Mouse (Mus musculus): ENCODE results near the gene Ano2. TPM values are rescaled to one million over a fixed set of nuclear protein-coding genes. Genes with fewer than 3 reads are reported as not detected.

The Ano2 gene
- polyA plus RNA-seq, 1 experiment from 2014 or later = 0.08 TPM

GRCm38 (mm10) chr6:125776291-125776690 is 86.1 kb downstream of the Ano2 start:
- no peaks in the 10 kb centered on the region for H3K36me3 ChIP-seq (ENCODE audit: insufficient read depth)
- H3K4me3 ChIP-seq (ENCODE audit: low read depth, low read length) = no peak overlapping the region
- H3K27ac ChIP-seq (ENCODE audit: low read depth) = no peak overlapping the region
- no peak overlapping the region for H3K9ac ChIP-seq
- H3K4me1 ChIP-seq (ENCODE audit: insufficient read depth) = no peaks in the 10 kb centered on the region
- H3K27me3 ChIP-seq (ENCODE audit: insufficient read depth, low read length) = no peaks in the 10 kb centered on the region
- no peak overlapping the region for H3K4me2 ChIP-seq
- 79% methylated on average over 5 of the region's 5 CpGs for WGBS
- TF ChIP-seq CTCF (IDR thresholded peaks at IDR 0.05; ENCODE audit: low read depth) = no peak
- ATAC-seq (ENCODE audit: insufficient read depth) (no peak), DNase-seq (no peak)
- no peaks in the 10 kb centered on the region for H3K9me3 ChIP-seq (ENCODE audit: low read depth, low read length)

GRCm38 (mm10) chr6:125802954-125803353 is 112.7 kb downstream of the Ano2 start:
- ATAC-seq (ENCODE audit: insufficient read depth) = no peak

DNA sequence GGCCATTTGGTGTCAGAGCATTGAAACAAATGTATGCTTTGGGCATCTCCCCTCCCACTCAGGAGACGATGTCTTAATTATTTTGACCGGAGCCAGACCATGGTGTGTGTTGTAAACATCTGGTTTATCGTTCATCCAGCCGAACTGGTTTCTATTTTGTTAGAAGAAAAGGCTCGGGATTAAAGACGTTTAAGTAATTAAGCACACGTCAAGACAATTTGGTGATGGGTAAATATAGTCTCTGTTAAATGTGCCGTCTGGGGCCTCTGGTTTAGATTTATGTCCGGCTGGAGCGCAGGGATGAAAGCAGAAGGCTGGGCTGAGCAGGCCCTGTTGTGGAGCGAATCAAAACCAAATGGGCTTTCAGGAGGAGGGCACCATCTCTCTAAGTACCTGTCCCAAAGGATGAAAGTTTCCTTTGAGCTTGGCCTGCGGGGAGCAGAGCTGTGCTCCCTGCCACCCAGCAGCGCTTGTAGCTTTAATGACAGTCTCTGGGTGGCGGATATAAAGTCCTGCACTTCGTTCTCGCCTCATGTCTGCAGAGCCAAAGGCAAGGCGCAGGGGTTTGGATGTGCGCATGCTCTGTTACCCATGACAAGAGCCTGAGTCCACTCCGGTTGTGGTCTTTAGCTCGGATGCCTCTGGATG is 113.3 kb downstream of the Ano2 start:
- Histone ChIP-seq H3K9me3 (ENCODE audit: low read depth, low read length) (no peaks in the 10 kb centered on the region), H3K36me3 (ENCODE audit: insufficient read depth) (no peaks in the 10 kb centered on the region), H3K27me3 (ENCODE audit: insufficient read depth, low read length) (no peaks in the 10 kb centered on the region; the same call in 1 of the 2 replicates), H3K4me2 (peak overlapping the region; percentile 25; the same call in 1 of the 2 replicates), H3K4me3 (ENCODE audit: low read depth, low read length) (no peak overlapping the region), H3K9ac (no peak overlapping the region), H3K4me1 (ENCODE audit: insufficient read depth) (no peaks in the 10 kb centered on the region; the same call in 1 of the 2 replicates), H3K27ac (ENCODE audit: low read depth) (no peak overlapping the region)
- TF ChIP-seq CTCF (IDR thresholded peaks at IDR 0.05; ENCODE audit: low read depth) = no peak
- 27% methylated on average over 20 of the region's 20 CpGs for WGBS
- DNase-seq (peak; percentile 30), ATAC-seq (ENCODE audit: insufficient read depth) (no peak; the same call in 1 of the 2 replicates)

More at GRCm38 (mm10) chr6:125802954-125803353, 112.7 kb downstream of the Ano2 start:
- no peaks in the 10 kb centered on the region; the same call in 1 of the 2 replicates for H3K27me3 ChIP-seq (ENCODE audit: insufficient read depth, low read length)
- no peaks in the 10 kb centered on the region for H3K36me3 ChIP-seq (ENCODE audit: insufficient read depth)
- no peak overlapping the region for H3K4me3 ChIP-seq (ENCODE audit: low read depth, low read length)
- no peak overlapping the region for H3K9ac ChIP-seq
- DNase-seq = peak; percentile 8
- no peaks in the 10 kb centered on the region for H3K9me3 ChIP-seq (ENCODE audit: low read depth, low read length)
- no peaks in the 10 kb centered on the region; the same call in 1 of the 2 replicates for H3K4me1 ChIP-seq (ENCODE audit: insufficient read depth)
- no peak for TF ChIP-seq CTCF (IDR thresholded peaks at IDR 0.05; ENCODE audit: low read depth)
- H3K27ac ChIP-seq (ENCODE audit: low read depth) = no peak overlapping the region
- H3K4me2 ChIP-seq = no peak overlapping the region
- 18% methylated on average over 8 of the region's 8 CpGs for WGBS

- Histone ChIP-seq H3K27me3 (ENCODE audit: insufficient read depth, low read length) (no peaks in the 10 kb centered on the region; the same call in 1 of the 2 replicates), H3K9me3 (ENCODE audit: low read depth, low read length) (no peaks in the 10 kb centered on the region), H3K27ac (ENCODE audit: low read depth) (no peak overlapping the region), H3K9ac (no peak overlapping the region), H3K36me3 (ENCODE audit: insufficient read depth) (no peaks in the 10 kb centered on the region), H3K4me1 (ENCODE audit: insufficient read depth) (no peaks in the 10 kb centered on the region), H3K4me3 (ENCODE audit: low read depth, low read length) (no peak overlapping the region), H3K4me2 (no peak overlapping the region)
- no peak for TF ChIP-seq CTCF (IDR thresholded peaks at IDR 0.05; ENCODE audit: low read depth)
- WGBS = 60% methylated on average over 9 of the region's 9 CpGs
- ATAC-seq (ENCODE audit: insufficient read depth) (no peak), DNase-seq (no peak)
These were observed 118.9 kb downstream of the Ano2 start for GRCm38 (mm10) chr6:125808996-125809649.

GRCm38 (mm10) chr6:125811395-125811794 is 121.2 kb downstream of the Ano2 start:
- no peak for ATAC-seq (ENCODE audit: insufficient read depth)
- Histone ChIP-seq H3K9ac (no peak overlapping the region), H3K27me3 (ENCODE audit: insufficient read depth, low read length) (no peaks in the 10 kb centered on the region), H3K27ac (ENCODE audit: low read depth) (no peak overlapping the region), H3K9me3 (ENCODE audit: low read depth, low read length) (no peaks in the 10 kb centered on the region), H3K4me1 (ENCODE audit: insufficient read depth) (no peaks in the 10 kb centered on the region), H3K4me2 (no peak overlapping the region), H3K36me3 (ENCODE audit: insufficient read depth) (no peaks in the 10 kb centered on the region), H3K4me3 (ENCODE audit: low read depth, low read length) (no peak overlapping the region)
- WGBS = 20% methylated on average over 2 of the region's 2 CpGs
- no peak for TF ChIP-seq CTCF (IDR thresholded peaks at IDR 0.05; ENCODE audit: low read depth)
- DNase-seq = no peak

DNA sequence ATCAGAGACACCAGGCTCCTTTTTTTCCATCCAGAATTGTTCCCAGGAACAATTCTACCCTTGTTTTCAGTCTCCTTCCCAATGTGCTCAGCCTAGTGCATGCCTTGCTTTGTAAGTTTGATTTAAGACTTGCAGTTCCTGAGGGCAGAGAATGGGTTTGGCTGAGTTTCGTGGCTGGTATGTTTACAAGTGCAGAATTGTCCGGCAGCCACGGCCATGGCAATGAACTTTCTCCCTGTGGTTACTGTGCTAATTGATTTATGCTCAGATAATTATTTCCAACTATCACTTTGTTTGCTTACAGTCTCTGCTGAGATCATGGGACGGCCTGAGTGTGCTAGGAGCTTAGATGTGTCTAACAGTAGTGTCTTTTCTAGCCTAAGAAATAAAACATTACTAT is 147.9 kb downstream of the Ano2 start:
- Histone ChIP-seq H3K4me1 (ENCODE audit: insufficient read depth) (no peaks in the 10 kb centered on the region), H3K36me3 (ENCODE audit: insufficient read depth) (no peaks in the 10 kb centered on the region), H3K27ac (ENCODE audit: low read depth) (no peak overlapping the region), H3K9me3 (ENCODE audit: low read depth, low read length) (no peaks in the 10 kb centered on the region), H3K9ac (no peak overlapping the region), H3K4me2 (no peak overlapping the region), H3K27me3 (ENCODE audit: insufficient read depth, low read length) (no peaks in the 10 kb centered on the region), H3K4me3 (ENCODE audit: low read depth, low read length) (no peak overlapping the region)
- TF ChIP-seq CTCF (IDR thresholded peaks at IDR 0.05; ENCODE audit: low read depth) = no peak
- no peak for ATAC-seq (ENCODE audit: insufficient read depth)
- 47% methylated on average over 4 of the region's 4 CpGs for WGBS
- no peak for DNase-seq

- ATAC-seq (ENCODE audit: insufficient read depth) = peak; percentile 93
These were observed 151.1 kb downstream of the Ano2 start for GRCm38 (mm10) chr6:125841284-125841683.

More at GRCm38 (mm10) chr6:125841284-125841683, 151.1 kb downstream of the Ano2 start:
- Histone ChIP-seq H3K27me3 (ENCODE audit: insufficient read depth, low read length) (no peaks in the 10 kb centered on the region), H3K4me3 (ENCODE audit: low read depth, low read length) (no peak overlapping the region), H3K27ac (ENCODE audit: low read depth) (no peak overlapping the region), H3K9me3 (ENCODE audit: low read depth, low read length) (no peaks in the 10 kb centered on the region), H3K4me1 (ENCODE audit: insufficient read depth) (no peaks in the 10 kb centered on the region), H3K9ac (no peak overlapping the region), H3K36me3 (ENCODE audit: insufficient read depth) (no peaks in the 10 kb centered on the region), H3K4me2 (no peak overlapping the region)
- no peak for TF ChIP-seq CTCF (IDR thresholded peaks at IDR 0.05; ENCODE audit: low read depth)
- WGBS = 39% methylated on average over 3 of the region's 3 CpGs
- DNase-seq = peak; percentile 86
